Mouse (Mus musculus) MEL (cell line): ENCODE results near the gene Nemp1. TPM values are rescaled to one million over a fixed set of nuclear protein-coding genes. Genes with fewer than 3 reads are reported as not detected.

Experiments used
- DNase-seq: peaks from one replicate; pipeline ENCODE4 v3.0.0; 2011; ENCODE audit warnings: low read depth, low spot score
- H3K27ac ChIP-seq: 2 replicates; pipeline ENCODE4 v1.5.1; 2012; ENCODE audit warnings: low read depth, mild to moderate bottlenecking, control low read depth, low read length, moderate library complexity; ENCODE audit not compliant: control insufficient read depth
- H3K27me3 ChIP-seq, 2 experiments: fragments of 150-350 bp in 1 of 2; sonication (generic) in 1 of 2; 2 replicates each; pipeline ENCODE4 v1.6.1; 2012; ENCODE audit warnings: low read length in 2 of 2, mild to moderate bottlenecking in 2 of 2, improper control_type of control experiment in 1 of 2, moderate library complexity in 1 of 2; ENCODE audit not compliant: insufficient read depth in 2 of 2, control insufficient read depth in 1 of 2
- H3K36me3 ChIP-seq, 2 experiments: 2 replicates each; pipeline ENCODE4 v1.6.1; 2012 to 2014; ENCODE audit warnings: low read length in 2 of 2, improper control_type of control experiment in 1 of 2, inconsistent platforms in 1 of 2, mild to moderate bottlenecking in 1 of 2; ENCODE audit not compliant: insufficient read depth in 2 of 2, control insufficient read depth in 1 of 2
- H3K4me1 ChIP-seq, 2 experiments: fragments of 150-350 bp in 1 of 2; sonication (generic) in 1 of 2; 2 replicates each; pipeline ENCODE4 v1.6.1; 2012; ENCODE audit warnings: low read length in 2 of 2, improper control_type of control experiment in 1 of 2, mild to moderate bottlenecking in 1 of 2; ENCODE audit not compliant: insufficient read depth in 2 of 2, control insufficient read depth in 1 of 2
- H3K4me3 ChIP-seq, 2 experiments: fragments of 150-350 bp in 1 of 2; sonication (generic) in 1 of 2; 2 replicates each; pipeline ENCODE4 v1.5.1; 2012; ENCODE audit warnings: low read depth in 2 of 2, low read length in 2 of 2, mild to moderate bottlenecking in 2 of 2, moderate library complexity in 2 of 2, control low read depth in 1 of 2, improper control_type of control experiment in 1 of 2; ENCODE audit not compliant: control insufficient read depth in 1 of 2, insufficient read depth in 1 of 2
- H3K79me2 ChIP-seq: 2 replicates; pipeline ENCODE4 v1.6.1; 2012; ENCODE audit warnings: mild to moderate bottlenecking, low read length, moderate library complexity; ENCODE audit not compliant: control insufficient read depth, poor library complexity, insufficient read depth
- H3K9ac ChIP-seq: 2 replicates; pipeline ENCODE4 v1.6.1; 2012; ENCODE audit warnings: low read depth, mild to moderate bottlenecking, control low read depth, low read length, moderate library complexity; ENCODE audit not compliant: control insufficient read depth, poor library complexity, severe bottlenecking
- H3K9me3 ChIP-seq: fragments of 150-350 bp; sonication (generic); replicated peaks from 2 replicates; pipeline ENCODE4 v1.6.1; 2012; ENCODE audit warnings: mild to moderate bottlenecking, low read length, improper control_type of control experiment, moderate library complexity; ENCODE audit not compliant: insufficient read depth
- CHD1 ChIP-seq: IDR thresholded peaks from 2 replicates; pipeline ENCODE4 v1.6.1; 2012; ENCODE audit warnings: low read depth, mild to moderate bottlenecking, inconsistent platforms, low read length, improper control_type of control experiment
- CHD2 ChIP-seq: IDR thresholded peaks from 2 replicates; pipeline ENCODE4 v1.6.1; 2011; ENCODE audit warnings: low read length, improper control_type of control experiment
- E2F4 ChIP-seq: IDR thresholded peaks from 2 replicates; pipeline ENCODE4 v1.6.1; 2011; ENCODE audit warnings: low read depth, low read length, improper control_type of control experiment, borderline replicate concordance
- EP300 ChIP-seq, 2 experiments: IDR thresholded peaks; 2 replicates each; pipeline ENCODE4 v1.6.1; 2011; ENCODE audit warnings: improper control_type of control experiment in 2 of 2, low read length in 2 of 2, low read depth in 1 of 2, mild to moderate bottlenecking in 1 of 2
- GATA1 ChIP-seq: IDR thresholded peaks from 2 replicates; pipeline ENCODE4 v1.6.1; 2011; ENCODE audit warnings: low read depth, low read length, improper control_type of control experiment
- HCFC1 ChIP-seq: IDR thresholded peaks from 2 replicates; pipeline ENCODE4 v1.6.1; 2012; ENCODE audit warnings: low read depth, mild to moderate bottlenecking, inconsistent platforms, low read length, improper control_type of control experiment, moderate library complexity
- KAT2A ChIP-seq: conservative IDR thresholded peaks from 2 replicates; pipeline ENCODE4 v1.6.1; 2012; ENCODE audit warnings: low read depth, low read length, improper control_type of control experiment, inconsistent platforms
- MAFK ChIP-seq: IDR thresholded peaks from 2 replicates; pipeline ENCODE4 v1.6.1; 2011; ENCODE audit warnings: low read depth, mild to moderate bottlenecking, low read length, improper control_type of control experiment, borderline replicate concordance
- MAX ChIP-seq: IDR thresholded peaks from 2 replicates; pipeline ENCODE4 v1.6.1; 2011; ENCODE audit warnings: low read length, improper control_type of control experiment
- MAZ ChIP-seq: IDR thresholded peaks from 2 replicates; pipeline ENCODE4 v1.6.1; 2012; ENCODE audit warnings: low read depth, mild to moderate bottlenecking, inconsistent platforms, low read length, improper control_type of control experiment
- MXI1 ChIP-seq: IDR thresholded peaks from 2 replicates; pipeline ENCODE4 v1.6.1; 2011; ENCODE audit warnings: mild to moderate bottlenecking, low read depth, low read length, improper control_type of control experiment
- MYC ChIP-seq: IDR thresholded peaks from 2 replicates; pipeline ENCODE4 v1.6.1; 2011; ENCODE audit warnings: low read depth, mild to moderate bottlenecking, low read length, improper control_type of control experiment, moderate library complexity
- NELFE ChIP-seq: IDR thresholded peaks from 2 replicates; pipeline ENCODE4 v1.6.1; 2011; ENCODE audit warnings: low read depth, low read length, improper control_type of control experiment
- POLR2A ChIP-seq, 2 experiments: IDR thresholded peaks; 2 replicates each; pipeline ENCODE4 v1.6.1; 2011 to 2012; ENCODE audit warnings: low read length in 2 of 2, mild to moderate bottlenecking in 2 of 2, control low read depth in 1 of 2, improper control_type of control experiment in 1 of 2, low read depth in 1 of 2, moderate library complexity in 1 of 2; ENCODE audit not compliant: control insufficient read depth in 1 of 2, insufficient read depth in 1 of 2, poor library complexity in 1 of 2
- POLR2AphosphoS5 ChIP-seq: IDR thresholded peaks from 2 replicates; pipeline ENCODE4 v1.6.1; 2012; ENCODE audit warnings: low read depth, borderline replicate concordance, mild to moderate bottlenecking, inconsistent platforms, low read length, moderate library complexity, mixed read lengths
- RAD21 ChIP-seq: IDR thresholded peaks from 2 replicates; pipeline ENCODE4 v1.6.1; 2011; ENCODE audit warnings: mild to moderate bottlenecking, low read depth, low read length, improper control_type of control experiment
- SIN3A ChIP-seq: IDR thresholded peaks from 2 replicates; pipeline ENCODE4 v1.6.1; 2012; ENCODE audit warnings: low read length, improper control_type of control experiment, inconsistent platforms
- TBP ChIP-seq: IDR thresholded peaks from 2 replicates; pipeline ENCODE4 v1.8.0; 2011; ENCODE audit warnings: low read depth, low read length, improper control_type of control experiment
- TCF12 ChIP-seq: IDR thresholded peaks from 2 replicates; pipeline ENCODE4 v1.6.1; 2014; ENCODE audit warnings: low read depth, mild to moderate bottlenecking, inconsistent platforms, low read length, improper control_type of control experiment, moderate library complexity
- USF2 ChIP-seq, 2 experiments: IDR thresholded peaks; 2 replicates each; pipeline ENCODE4 v1.6.1; 2011 to 2012; ENCODE audit warnings: improper control_type of control experiment in 2 of 2, low read length in 2 of 2, borderline replicate concordance in 1 of 2, inconsistent platforms in 1 of 2, low read depth in 1 of 2, mild to moderate bottlenecking in 1 of 2; ENCODE audit not compliant: insufficient read depth in 1 of 2
- ZC3H11A ChIP-seq: IDR thresholded peaks from 2 replicates; pipeline ENCODE4 v1.6.1; 2012; ENCODE audit warnings: low read depth, mild to moderate bottlenecking, inconsistent platforms, low read length, improper control_type of control experiment
- ZNF384 ChIP-seq: IDR thresholded peaks from 2 replicates; pipeline ENCODE4 v1.6.1; 2012; ENCODE audit warnings: low read depth, mild to moderate bottlenecking, inconsistent platforms, low read length, improper control_type of control experiment
- polyA plus RNA-seq, 2 experiments: library from polyadenylated mRNA; stranded (reverse) in 1 of 2; unstranded in 1 of 2; fragments of >175 nt in 1 of 2; fragments of >200 nt in 1 of 2; gene quantifications; 2 replicates each; pipeline versions ENCODE4 v1.2.1 to v1.2.4; 2012; ENCODE audit warnings: low replicate concordance in 2 of 2, low read depth in 1 of 2; ENCODE audit not compliant: insufficient read length in 2 of 2, insufficient read depth in 1 of 2, missing spikeins in 1 of 2
- total RNA-seq: library from RNA; depleted of rRNA; stranded (reverse); fragments of 300-350 nt; gene quantifications from 2 replicates; pipeline ENCODE4 v1.2.3, GENCODE M21; 2012

Nemp1 gene
- total and polyA plus RNA-seq, 3 experiments = 12.1 to 13.9 TPM; not detected in 1

DNA sequence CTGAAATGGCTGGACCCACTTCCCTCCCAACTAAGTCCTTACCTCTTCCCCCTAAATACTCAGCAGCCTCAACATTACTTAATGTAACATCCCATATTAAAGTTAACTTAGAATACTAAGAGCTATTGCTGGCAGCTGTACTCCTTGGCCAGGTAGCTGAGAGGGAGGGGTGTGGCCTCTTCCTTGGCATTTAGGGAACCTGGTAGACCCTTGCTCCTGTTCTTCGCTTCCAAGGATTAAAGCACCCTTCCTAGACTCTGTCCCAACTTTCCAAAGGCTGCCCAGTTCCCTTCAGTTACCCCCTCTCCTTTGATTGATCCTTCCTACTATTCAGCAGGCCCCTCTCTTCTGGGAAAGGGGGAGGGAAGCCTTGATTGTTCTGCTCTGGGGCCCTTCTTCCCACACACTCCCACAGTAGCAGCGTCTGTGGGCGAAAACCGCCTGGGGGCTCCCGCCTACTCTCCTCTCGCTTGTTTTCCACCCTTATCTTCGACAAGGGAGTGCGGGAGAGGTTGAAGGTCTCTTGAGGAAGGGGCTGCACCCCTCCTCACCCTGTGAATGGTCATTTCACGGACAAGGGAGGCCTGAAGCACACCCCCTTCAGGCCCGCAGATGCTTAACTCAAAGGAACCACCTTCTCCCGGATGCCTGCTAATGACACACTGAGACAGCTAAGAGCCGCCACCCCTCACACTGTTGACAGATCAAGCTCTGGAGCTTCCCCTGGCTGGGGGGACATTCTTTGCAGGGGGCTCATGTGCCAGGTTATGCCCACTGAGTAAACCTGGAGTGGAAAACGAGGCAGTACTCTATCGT, 1.1 kb upstream of the Nemp1 start:
- DNase-seq = peak; percentile 71
- no peak for TF ChIP-seq CHD1
- no peak for TF ChIP-seq GATA1
- no peak for TF ChIP-seq RAD21
- TF ChIP-seq ZC3H11A = no peak
- TF ChIP-seq E2F4 = no peak
- TF ChIP-seq POLR2AphosphoS5 = no peak
- TF ChIP-seq TCF12 = no peak
- no peak for TF ChIP-seq ZNF384
- TF ChIP-seq KAT2A = no peak
- TF ChIP-seq CHD2 = no peak
- peaks cover 0 to 42% of the 10 kb centered on the region in 2 experiments; a peak in 2 of 4 replicates for H3K36me3 ChIP-seq
- H3K4me3 ChIP-seq = peak overlapping the region; percentile 72 to 94
- H3K4me1 ChIP-seq = peaks cover 9 to 51% of the 10 kb centered on the region in 2 experiments
- H3K9me3 ChIP-seq = no peaks in the 10 kb centered on the region
- H3K79me2 ChIP-seq = peaks cover 22% of the 10 kb centered on the region
- H3K27me3 ChIP-seq = no peaks in the 10 kb centered on the region
- H3K9ac ChIP-seq = peak overlapping the region; percentile 91
- H3K27ac ChIP-seq = peak overlapping the region; percentile 83

DNA sequence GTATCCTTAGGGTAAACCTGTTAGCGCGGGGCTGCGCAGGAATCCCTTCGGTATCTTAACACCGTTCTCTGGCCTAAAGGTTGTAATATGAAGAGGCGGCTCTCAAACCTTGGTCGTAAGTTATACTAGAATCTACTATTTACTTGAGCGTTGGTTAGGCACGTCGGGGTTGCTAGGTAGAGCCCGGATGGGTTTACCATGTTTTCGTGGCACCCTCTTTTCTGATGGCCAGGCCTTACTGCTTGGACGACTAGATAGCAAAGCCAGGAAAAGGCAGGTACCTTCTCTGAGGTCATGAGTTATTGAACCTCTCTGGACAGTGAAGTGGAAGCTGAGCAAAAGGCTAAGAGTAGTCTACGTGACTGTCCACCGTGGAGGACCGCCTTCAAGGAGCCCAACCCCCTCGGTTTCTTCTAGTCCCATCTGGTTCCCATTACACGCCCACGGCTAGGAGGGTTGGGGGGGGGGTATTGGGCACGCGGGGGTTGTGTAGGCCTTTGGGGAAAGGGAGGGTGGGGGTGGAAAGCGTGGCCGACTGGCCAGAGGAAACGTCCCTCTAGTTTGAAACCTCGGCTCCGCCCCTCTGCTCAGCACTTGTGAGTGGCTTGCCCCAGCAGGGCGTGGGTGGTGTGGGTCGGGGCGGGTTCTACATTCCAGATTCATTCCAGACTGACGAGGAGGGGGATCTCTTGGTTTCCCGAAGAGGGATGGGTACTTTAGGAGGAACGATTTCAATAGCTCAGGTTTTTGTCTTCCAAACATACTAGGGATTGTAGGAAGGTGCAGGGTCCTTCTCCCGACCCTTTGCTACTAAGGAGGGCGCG, 780 bp downstream of the Nemp1 start:
- Histone ChIP-seq H3K4me1 (peaks cover 6 to 47% of the 10 kb centered on the region in 2 experiments), H3K9ac (peak overlapping the region; percentile 91)
- DNase-seq = peak; percentile 90

More for the DNA sequence above, 780 bp downstream of the Nemp1 start:
- peaks cover 0 to 36% of the 10 kb centered on the region in 2 experiments; a peak in 2 of 4 replicates for H3K36me3 ChIP-seq
- H3K4me3 ChIP-seq = peak overlapping the region; percentile 72 to 94
- peak overlapping the region; percentile 98 for H3K27ac ChIP-seq
- no peaks in the 10 kb centered on the region for H3K27me3 ChIP-seq
- TF ChIP-seq POLR2A (IDR thresholded peaks at IDR 0.05; ENCODE audit: control insufficient read depth in 1 of 2, insufficient read depth in 1 of 2, low read depth in 1 of 2, low read length in 2 of 2, poor library complexity in 1 of 2) (peak; percentile 37 to 39; a peak in 1 of 4 replicates), MAFK (no peak), CHD1 (0 out of 2 replicates have a peak, but pooled peaks have one; percentile 65), MYC (0 out of 2 replicates have a peak, but pooled peaks have one; percentile 44), MAZ (peak; percentile 45), MXI1 (no peak; the same call in none of the 2 replicates), TBP (peak; percentile 56; the same call in 1 of the 2 replicates), SIN3A (peak; percentile 64), NELFE (peak; percentile 48), MAX (peak; percentile 37), USF2 (IDR thresholded peaks at IDR 0.05; ENCODE audit: borderline replicate concordance in 1 of 2, insufficient read depth in 1 of 2, low read depth in 1 of 2, low read length in 2 of 2) (no peak), TCF12 (peak; percentile 20; the same call in 1 of the 2 replicates), HCFC1 (0 out of 2 replicates have a peak, but pooled peaks have one; percentile 9), EP300 (IDR thresholded peaks at IDR 0.05; ENCODE audit: low read depth in 1 of 2, low read length in 2 of 2) (peak; percentile 34 to 50; a peak in 2 of 4 replicates)
- no peaks in the 10 kb centered on the region for H3K9me3 ChIP-seq
- peaks cover 22% of the 10 kb centered on the region for H3K79me2 ChIP-seq
